Mouse (Mus musculus): ENCODE data around the gene Gm49510. TPM values are rescaled to one million over a fixed set of nuclear protein-coding genes. Genes with fewer than 3 reads are reported as not detected.
A peak's percentile ranks its signal among the peaks of the same experiment; 100 is the strongest.

The Gm49510 gene
- total and polyA plus RNA-seq, 3 experiments: 0.17 to 0.27 TPM; not detected in 1

- Histone ChIP-seq H3K27me3 (ENCODE audit: control insufficient read depth in 1 of 2, insufficient read depth in 2 of 2, low read length in 2 of 2) (no peaks in the 10 kb centered on the region), H3K4me3 (ENCODE audit: control insufficient read depth in 1 of 2, insufficient read depth in 1 of 2, low read depth in 2 of 2, low read length in 2 of 2) (no peak overlapping the region), H3K9me3 (replicated peaks; ENCODE audit: insufficient read depth, low read length) (no peaks in the 10 kb centered on the region), H3K4me1 (ENCODE audit: control insufficient read depth in 1 of 2, insufficient read depth in 2 of 2, low read length in 2 of 2) (peaks cover 11 to 22% of the 10 kb centered on the region in 2 experiments), H3K27ac (ENCODE audit: control insufficient read depth, low read depth, low read length) (no peak overlapping the region), H3K9ac (ENCODE audit: control insufficient read depth, low read depth, low read length, poor library complexity, severe bottlenecking) (no peak overlapping the region), H3K36me3 (ENCODE audit: control insufficient read depth in 1 of 2, insufficient read depth in 2 of 2, low read length in 2 of 2) (peaks cover 0 to 15% of the 10 kb centered on the region in 2 experiments; a peak in 2 of 4 replicates), H3K79me2 (ENCODE audit: control insufficient read depth, insufficient read depth, low read length, poor library complexity) (peaks cover 12% of the 10 kb centered on the region)
- no peak for TF ChIP-seq GATA1 (IDR thresholded peaks at IDR 0.05; ENCODE audit: low read depth, low read length)
- TF ChIP-seq BHLHE40 (IDR thresholded peaks at IDR 0.05; ENCODE audit: borderline replicate concordance, low read depth, low read length): no peak
- TF ChIP-seq CTCF (IDR thresholded peaks at IDR 0.05 in 2 of 3, conservative IDR thresholded peaks at IDR 0.05 in 1 of 3; ENCODE audit: control insufficient read depth in 1 of 3, insufficient read depth in 1 of 3, low read depth in 2 of 3, low read length in 3 of 3, poor library complexity in 1 of 3, severe bottlenecking in 1 of 3): no peak
- no peak for TF ChIP-seq KAT2A (conservative IDR thresholded peaks at IDR 0.05; ENCODE audit: low read depth, low read length)
- TF ChIP-seq USF2 (IDR thresholded peaks at IDR 0.05; ENCODE audit: borderline replicate concordance in 1 of 2, insufficient read depth in 1 of 2, low read depth in 1 of 2, low read length in 2 of 2): no peak
- no peak for TF ChIP-seq TAL1 (IDR thresholded peaks at IDR 0.05; ENCODE audit: low read length)
- no peak for TF ChIP-seq ELF1 (IDR thresholded peaks at IDR 0.05; ENCODE audit: low read depth, low read length)
- no peak for TF ChIP-seq TCF12 (IDR thresholded peaks at IDR 0.05; ENCODE audit: low read depth, low read length)
- TF ChIP-seq MYC (IDR thresholded peaks at IDR 0.05; ENCODE audit: low read depth, low read length): no peak
- no peak for TF ChIP-seq JUND (IDR thresholded peaks at IDR 0.05; ENCODE audit: low read depth, low read length)
- no peak for TF ChIP-seq NELFE (IDR thresholded peaks at IDR 0.05; ENCODE audit: low read depth, low read length)
- TF ChIP-seq POLR2A (IDR thresholded peaks at IDR 0.05; ENCODE audit: control insufficient read depth in 1 of 2, insufficient read depth in 1 of 2, low read depth in 1 of 2, low read length in 2 of 2, poor library complexity in 1 of 2): no peak
- no peak for DNase-seq (ENCODE audit: low read depth, low spot score)
Measured at GRCm38 (mm10) chr15:78901422-78901789, 1.9 kb downstream of the Gm49510 start.

- H3K79me2 ChIP-seq (ENCODE audit: control insufficient read depth, insufficient read depth, low read length, poor library complexity): peaks cover 12% of the 10 kb centered on the region
- H3K4me1 ChIP-seq (ENCODE audit: control insufficient read depth in 1 of 2, insufficient read depth in 2 of 2, low read length in 2 of 2): peaks cover 4 to 12% of the 10 kb centered on the region in 2 experiments
- H3K9me3 ChIP-seq (replicated peaks; ENCODE audit: insufficient read depth, low read length): no peaks in the 10 kb centered on the region
- TF ChIP-seq ZC3H11A (IDR thresholded peaks at IDR 0.05; ENCODE audit: low read depth, low read length) (peak; percentile 21; the same call in 1 of the 2 replicates), TAL1 (IDR thresholded peaks at IDR 0.05; ENCODE audit: low read length) (no peak), HCFC1 (IDR thresholded peaks at IDR 0.05; ENCODE audit: low read depth, low read length) (peak; percentile 45; the same call in 1 of the 2 replicates), SIN3A (IDR thresholded peaks at IDR 0.05; ENCODE audit: low read length) (0 out of 2 replicates have a peak, but pooled peaks have one; percentile 30), RAD21 (IDR thresholded peaks at IDR 0.05; ENCODE audit: low read depth, low read length) (peak; percentile 45), ZNF384 (IDR thresholded peaks at IDR 0.05; ENCODE audit: low read depth, low read length) (no peak), USF1 (IDR thresholded peaks at IDR 0.05; ENCODE audit: low read depth, low read length) (no peak), POLR2A (IDR thresholded peaks at IDR 0.05; ENCODE audit: control insufficient read depth in 1 of 2, insufficient read depth in 1 of 2, low read depth in 1 of 2, low read length in 2 of 2, poor library complexity in 1 of 2) (no peak), SMC3 (IDR thresholded peaks at IDR 0.05; ENCODE audit: low read depth, low read length) (peak; percentile 78), CTCF (IDR thresholded peaks at IDR 0.05 in 2 of 3, conservative IDR thresholded peaks at IDR 0.05 in 1 of 3; ENCODE audit: control insufficient read depth in 1 of 3, insufficient read depth in 1 of 3, low read depth in 2 of 3, low read length in 3 of 3, poor library complexity in 1 of 3, severe bottlenecking in 1 of 3) (peak; percentile 72 to 98 (median 86))
- peak overlapping the region; percentile 59 for H3K9ac ChIP-seq (ENCODE audit: control insufficient read depth, low read depth, low read length, poor library complexity, severe bottlenecking)
- H3K4me3 ChIP-seq (ENCODE audit: control insufficient read depth in 1 of 2, insufficient read depth in 1 of 2, low read depth in 2 of 2, low read length in 2 of 2): no peak overlapping the region
- H3K27ac ChIP-seq (ENCODE audit: control insufficient read depth, low read depth, low read length): no peak overlapping the region
- peaks cover 0 to 7% of the 10 kb centered on the region in 2 experiments; a peak in 3 of 4 replicates for H3K36me3 ChIP-seq (ENCODE audit: control insufficient read depth in 1 of 2, insufficient read depth in 2 of 2, low read length in 2 of 2)
- H3K27me3 ChIP-seq (ENCODE audit: control insufficient read depth in 1 of 2, insufficient read depth in 2 of 2, low read length in 2 of 2): no peaks in the 10 kb centered on the region
- peak; percentile 87 for DNase-seq (ENCODE audit: low read depth, low spot score)
Measured at GRCm38 (mm10) chr15:78903243-78903642, 3.8 kb downstream of the Gm49510 start.

Data from MEL (cell line).